Mouse (Mus musculus): ENCODE measurements around the gene Syp. TPM values are rescaled to one million over a fixed set of nuclear protein-coding genes. Genes with fewer than 3 reads are reported as not detected.
A peak's percentile ranks its signal among the peaks of the same experiment; 100 is the strongest.

The Syp gene
- polyA plus RNA-seq, 1 experiment from 2014 or later = 1.4 TPM

GRCm38 (mm10) chrX:7617889-7618551 lies 20.3 kb upstream of the Syp start:
- Histone ChIP-seq H3K36me3 (ENCODE audit: control insufficient read depth, insufficient read depth) (no peaks in the 10 kb centered on the region), H3K27me3 (ENCODE audit: control insufficient read depth, insufficient read depth, low read length) (no peaks in the 10 kb centered on the region)

GRCm38 (mm10) chrX:7632560-7632959 lies 5.7 kb upstream of the Syp start:
- Histone ChIP-seq H3K9me3 (replicated peaks; ENCODE audit: control insufficient read depth, low read length) (no peaks in the 10 kb centered on the region), H3K4me2 (ENCODE audit: low read depth, low read length) (no peak overlapping the region), H3K4me1 (ENCODE audit: control insufficient read depth, insufficient read depth, low read length) (no peaks in the 10 kb centered on the region), H3K27me3 (ENCODE audit: control insufficient read depth, insufficient read depth, low read length) (no peaks in the 10 kb centered on the region), H3K27ac (ENCODE audit: low read length) (no peak overlapping the region), H3K36me3 (ENCODE audit: control insufficient read depth, insufficient read depth) (no peaks in the 10 kb centered on the region), H3K4me3 (ENCODE audit: low read length) (no peak overlapping the region), H3K9ac (ENCODE audit: low read length) (no peak overlapping the region)
- ATAC-seq (replicated peaks; ENCODE audit: extremely low read depth, insufficient read depth, low FRiP score) = no peak
- WGBS = 80% methylated on average over 6 of the region's 6 CpGs

More at GRCm38 (mm10) chrX:7617889-7618551, 20.3 kb upstream of the Syp start:
- Histone ChIP-seq H3K4me1 (ENCODE audit: control insufficient read depth, insufficient read depth, low read length) (no peaks in the 10 kb centered on the region), H3K9me3 (replicated peaks; ENCODE audit: control insufficient read depth, low read length) (no peaks in the 10 kb centered on the region), H3K4me3 (ENCODE audit: low read length) (no peak overlapping the region), H3K27ac (ENCODE audit: low read length) (no peak overlapping the region), H3K4me2 (ENCODE audit: low read depth, low read length) (no peak overlapping the region), H3K9ac (ENCODE audit: low read length) (no peak overlapping the region)
- ATAC-seq (replicated peaks; ENCODE audit: extremely low read depth, insufficient read depth, low FRiP score) = no peak
- 71% methylated on average over 12 of the region's 12 CpGs for WGBS

- 0 out of 2 replicates have a peak, but pooled peaks cover 2% of the 10 kb centered on the region for H3K4me1 ChIP-seq (ENCODE audit: control insufficient read depth, insufficient read depth, low read length)
- no peak for ATAC-seq (replicated peaks; ENCODE audit: extremely low read depth, insufficient read depth, low FRiP score)
- peaks cover 4% of the 10 kb centered on the region for H3K27me3 ChIP-seq (ENCODE audit: control insufficient read depth, insufficient read depth, low read length)
- H3K9ac ChIP-seq (ENCODE audit: low read length) = no peak overlapping the region
- H3K4me3 ChIP-seq (ENCODE audit: low read length) = no peak overlapping the region
- H3K9me3 ChIP-seq (replicated peaks; ENCODE audit: control insufficient read depth, low read length) = no peaks in the 10 kb centered on the region
- no peak overlapping the region for H3K27ac ChIP-seq (ENCODE audit: low read length)
- no peaks in the 10 kb centered on the region for H3K36me3 ChIP-seq (ENCODE audit: control insufficient read depth, insufficient read depth)
- WGBS = 42% methylated on average over 3 of the region's 3 CpGs
- H3K4me2 ChIP-seq (ENCODE audit: low read depth, low read length) = no peak overlapping the region
These were observed 3.2 kb upstream of the Syp start for GRCm38 (mm10) chrX:7635101-7635500.

- ATAC-seq (replicated peaks; ENCODE audit: extremely low read depth, insufficient read depth, low FRiP score) = no peak
- no peak overlapping the region for H3K27ac ChIP-seq (ENCODE audit: low read length)
These were observed 1.5 kb downstream of the Syp start for GRCm38 (mm10) chrX:7639536-7640325.

GRCm38 (mm10) chrX:7640785-7641184 lies 2.5 kb downstream of the Syp start:
- Histone ChIP-seq H3K36me3 (ENCODE audit: control insufficient read depth, insufficient read depth) (no peaks in the 10 kb centered on the region), H3K4me3 (ENCODE audit: low read length) (no peak overlapping the region), H3K27ac (ENCODE audit: low read length) (no peak overlapping the region), H3K27me3 (ENCODE audit: control insufficient read depth, insufficient read depth, low read length) (peaks cover 4% of the 10 kb centered on the region), H3K4me2 (ENCODE audit: low read depth, low read length) (no peak overlapping the region), H3K4me1 (ENCODE audit: control insufficient read depth, insufficient read depth, low read length) (0 out of 2 replicates have a peak, but pooled peaks cover 2% of the 10 kb centered on the region), H3K9me3 (replicated peaks; ENCODE audit: control insufficient read depth, low read length) (no peaks in the 10 kb centered on the region), H3K9ac (ENCODE audit: low read length) (no peak overlapping the region)
- ATAC-seq (replicated peaks; ENCODE audit: extremely low read depth, insufficient read depth, low FRiP score) = no peak
- 22% methylated on average over 12 of the region's 12 CpGs for WGBS

More at GRCm38 (mm10) chrX:7639536-7640325, 1.5 kb downstream of the Syp start:
- Histone ChIP-seq H3K4me2 (ENCODE audit: low read depth, low read length) (no peak overlapping the region), H3K4me3 (ENCODE audit: low read length) (no peak overlapping the region), H3K4me1 (ENCODE audit: control insufficient read depth, insufficient read depth, low read length) (0 out of 2 replicates have a peak, but pooled peaks cover 2% of the 10 kb centered on the region), H3K36me3 (ENCODE audit: control insufficient read depth, insufficient read depth) (no peaks in the 10 kb centered on the region), H3K27me3 (ENCODE audit: control insufficient read depth, insufficient read depth, low read length) (peaks cover 4% of the 10 kb centered on the region), H3K9ac (ENCODE audit: low read length) (no peak overlapping the region), H3K9me3 (replicated peaks; ENCODE audit: control insufficient read depth, low read length) (no peaks in the 10 kb centered on the region)
- 15% methylated on average over 13 of the region's 13 CpGs for WGBS

- ATAC-seq (replicated peaks; ENCODE audit: extremely low read depth, insufficient read depth, low FRiP score) = no peak
- 14% methylated on average over 5 of the region's 5 CpGs for WGBS
- Histone ChIP-seq H3K9ac (ENCODE audit: low read length) (no peak overlapping the region), H3K4me3 (ENCODE audit: low read length) (no peak overlapping the region), H3K4me2 (ENCODE audit: low read depth, low read length) (no peak overlapping the region), H3K27ac (ENCODE audit: low read length) (no peak overlapping the region), H3K27me3 (ENCODE audit: control insufficient read depth, insufficient read depth, low read length) (no peaks in the 10 kb centered on the region), H3K36me3 (ENCODE audit: control insufficient read depth, insufficient read depth) (no peaks in the 10 kb centered on the region), H3K4me1 (ENCODE audit: control insufficient read depth, insufficient read depth, low read length) (no peaks in the 10 kb centered on the region), H3K9me3 (replicated peaks; ENCODE audit: control insufficient read depth, low read length) (no peaks in the 10 kb centered on the region)
These were observed 7.1 kb downstream of the Syp start for GRCm38 (mm10) chrX:7645349-7645748.

- Histone ChIP-seq H3K4me3 (ENCODE audit: low read length) (peak overlapping the region; percentile 61), H3K27ac (ENCODE audit: low read length) (peak overlapping the region; percentile 85), H3K9me3 (replicated peaks; ENCODE audit: control insufficient read depth, low read length) (no peaks in the 10 kb centered on the region), H3K27me3 (ENCODE audit: control insufficient read depth, insufficient read depth, low read length) (no peaks in the 10 kb centered on the region), H3K9ac (ENCODE audit: low read length) (peak overlapping the region; percentile 82), H3K36me3 (ENCODE audit: control insufficient read depth, insufficient read depth) (no peaks in the 10 kb centered on the region), H3K4me2 (ENCODE audit: low read depth, low read length) (peak overlapping the region; percentile 71), H3K4me1 (ENCODE audit: control insufficient read depth, insufficient read depth, low read length) (no peaks in the 10 kb centered on the region)
- WGBS = 12% methylated on average over 25 of the region's 25 CpGs
- peak; percentile 94 for ATAC-seq (replicated peaks; ENCODE audit: extremely low read depth, insufficient read depth, low FRiP score)
These were observed 10.5 kb downstream of the Syp start for GRCm38 (mm10) chrX:7648671-7649304.

GRCm38 (mm10) chrX:7657221-7657639 lies 19.0 kb downstream of the Syp start, which contains the start of gene Prickle3:
Gene Prickle3 (plus strand): TSS chrX:7657260.
- H3K4me1 ChIP-seq (ENCODE audit: control insufficient read depth, insufficient read depth, low read length) = peaks cover 14% of the 10 kb centered on the region
- H3K9ac ChIP-seq (ENCODE audit: low read length) = peak within 1 kb of the TSS; percentile 78
- H3K4me2 ChIP-seq (ENCODE audit: low read depth, low read length) = peak within 1 kb of the TSS; percentile 69
- H3K27ac ChIP-seq (ENCODE audit: low read length) = peak within 1 kb of the TSS; percentile 87
- H3K4me3 ChIP-seq (ENCODE audit: low read length) = peak within 1 kb of the TSS; percentile 69
- H3K9me3 ChIP-seq (replicated peaks; ENCODE audit: control insufficient read depth, low read length) = no peaks in the 10 kb centered on the region
- H3K36me3 ChIP-seq (ENCODE audit: control insufficient read depth, insufficient read depth) = peaks cover 2% of the 10 kb centered on the region; the same call in 1 of the 2 replicates
- ATAC-seq (replicated peaks; ENCODE audit: extremely low read depth, insufficient read depth, low FRiP score) = peak; percentile 79
- no peaks in the 10 kb centered on the region for H3K27me3 ChIP-seq (ENCODE audit: control insufficient read depth, insufficient read depth, low read length)
- WGBS = 10% methylated on average over 21 of the region's 26 CpGs

All from heart, embryonic 16.5 days (tissue).